Mouse (Mus musculus): ENCODE results near the gene Dgcr8.

DNA sequence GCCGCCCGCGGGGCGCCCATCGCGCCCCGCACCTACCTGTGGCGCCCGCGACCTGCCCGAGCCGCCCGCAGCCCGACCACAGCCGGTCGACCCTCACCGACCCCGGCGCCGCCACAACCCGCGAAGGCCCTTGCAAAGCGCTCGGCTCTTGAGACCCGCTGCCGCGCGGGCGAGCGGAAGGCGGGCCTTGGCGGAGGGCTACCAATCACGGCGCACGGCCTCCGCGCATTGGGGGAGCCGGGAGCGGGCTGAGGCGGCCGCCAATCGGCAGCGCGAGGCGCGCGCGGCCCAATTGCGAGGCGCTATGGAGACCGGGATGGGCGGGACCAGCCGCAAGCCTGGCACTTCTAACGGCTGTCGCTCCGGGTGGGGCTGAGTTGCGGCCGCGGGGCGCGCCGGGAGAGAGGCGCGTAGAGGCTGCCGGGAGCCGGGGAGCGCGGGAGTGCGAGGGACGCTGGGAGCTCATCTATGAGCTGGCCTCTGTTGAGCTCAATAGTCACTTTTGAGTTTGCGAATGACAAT is at the start of gene Dgcr8:
- TF ChIP-seq POLR2A (IDR thresholded peaks at IDR 0.05; ENCODE audit: low read depth, low read length) = peak; percentile 9; the same call in 1 of the 2 replicates
- no peak for TF ChIP-seq CTCF (IDR thresholded peaks at IDR 0.05; ENCODE audit: extremely low read depth, insufficient read depth, insufficient read length, insufficient replicate concordance)
